7 mouse cellular contexts compared by ENCODE assay signal in the genomic region with DNA sequence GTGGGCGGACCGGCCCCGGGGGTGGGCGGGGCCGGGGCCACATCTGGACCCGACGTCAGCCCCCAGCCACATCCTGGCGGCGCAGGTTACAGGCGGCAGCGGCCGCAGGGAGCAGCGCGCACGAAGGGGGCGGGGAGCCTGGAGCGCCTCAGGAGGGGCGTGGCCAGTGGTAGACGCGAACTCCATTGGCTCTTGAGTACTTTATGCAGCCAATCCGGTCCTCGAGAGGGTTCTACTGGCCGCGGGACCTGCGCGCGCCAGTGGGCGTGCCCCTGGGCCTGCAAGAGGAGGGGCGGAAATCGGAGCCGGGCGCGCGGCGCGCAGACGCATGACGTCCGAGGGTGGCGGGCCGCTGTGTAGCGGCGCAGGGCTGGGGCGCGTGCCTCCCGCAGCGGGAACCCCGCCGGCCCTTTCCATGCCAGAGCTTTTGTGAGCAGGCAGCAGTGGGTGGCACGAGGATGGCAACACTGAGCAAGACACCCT. TPM values are rescaled to one million over a fixed set of nuclear protein-coding genes. Genes with fewer than 3 reads are reported as not detected.
A peak's percentile ranks its signal among the peaks of the same experiment; 100 is the strongest.
DNase-seq lines count a peak whose midpoint lies in the region; ATAC-seq lines count a peak whose summit lies in the region.

Klf13 (minus strand) TSS at position 2 of the 483 bp plus-strand sequence.

- H3K4me1 ChIP-seq in intestine, embryonic 16.5 days (ENCODE audit: control insufficient read depth, insufficient read depth, low read length): peaks cover 14% of the 10 kb centered on the region; the same call in 1 of the 2 replicates
- peaks cover 23% of the 10 kb centered on the region for H3K4me1 ChIP-seq in midbrain, embryonic 11.5 days (ENCODE audit: control insufficient read depth, insufficient read depth, low read length)

- peak within 1 kb of the TSS; percentile 80 for H3K4me3 ChIP-seq in intestine, embryonic 16.5 days (ENCODE audit: low read length)
- H3K4me3 ChIP-seq in midbrain, embryonic 11.5 days (ENCODE audit: low read depth, low read length): peak within 1 kb of the TSS; percentile 94

- intact Hi-C loops in left cerebral cortex, postnatal 36 days (cut with DNase I): loop anchor here (2.0 to 5.0 kb wide), 4 partner anchors 94 to 216 kb away; no protein-coding TSS in a partner anchor

- peak within 1 kb of the TSS; percentile 92 for H3K9ac ChIP-seq in intestine, embryonic 16.5 days (ENCODE audit: low read depth, low read length)
- H3K9ac ChIP-seq in midbrain, embryonic 11.5 days (ENCODE audit: low read length): peak within 1 kb of the TSS; percentile 96

- no peaks in the 10 kb centered on the region for H3K9me3 ChIP-seq in intestine, embryonic 16.5 days (ENCODE audit: control insufficient read depth, low read length)
- no peaks in the 10 kb centered on the region for H3K9me3 ChIP-seq in midbrain, embryonic 11.5 days (ENCODE audit: control insufficient read depth, low read length)

- DNase-seq in adrenal gland, adult 8-10 months: peak; percentile 98
- peak; percentile 96 for DNase-seq in embryo, embryonic 9.5 days (ENCODE audit: extremely low spot score)
- DNase-seq in gastrocnemius, postnatal 4 days (ENCODE audit: low spot score in 2 of 2): peak; percentile 94 to 96
- DNase-seq in left cerebral cortex, postnatal 36 days (ENCODE audit: low spot score in 2 of 2): peak; percentile 98 to 99
- DNase-seq in midbrain, embryonic 11.5 days (ENCODE audit: low spot score, missing footprints): peak; percentile 99
- DNase-seq in skeletal muscle tissue, adult 2 months (ENCODE audit: low read depth, low spot score): peak; percentile 100

- under 1% methylated on average over 50 of the region's 50 CpGs for WGBS in intestine, embryonic 16.5 days
- under 1% methylated on average over 47 of the region's 50 CpGs for WGBS in midbrain, embryonic 11.5 days

- H3K36me3 ChIP-seq in intestine, embryonic 16.5 days (ENCODE audit: control insufficient read depth, insufficient read depth, low read length): no peaks in the 10 kb centered on the region
- no peaks in the 10 kb centered on the region for H3K36me3 ChIP-seq in midbrain, embryonic 11.5 days (ENCODE audit: control insufficient read depth, insufficient read depth, low read length)

- peak within 1 kb of the TSS; percentile 98 for H3K27ac ChIP-seq in intestine, embryonic 16.5 days (ENCODE audit: low read length)
- H3K27ac ChIP-seq in midbrain, embryonic 11.5 days (ENCODE audit: low read depth, low read length): peak within 1 kb of the TSS; percentile 87

- no peaks in the 10 kb centered on the region for H3K27me3 ChIP-seq in intestine, embryonic 16.5 days (replicated peaks; ENCODE audit: control insufficient read depth, insufficient read depth, low read length)
- H3K27me3 ChIP-seq in midbrain, embryonic 11.5 days (ENCODE audit: control insufficient read depth, insufficient read depth, low read length): no peaks in the 10 kb centered on the region

- ATAC-seq in intestine, embryonic 16.5 days: peak; percentile 88
- ATAC-seq in midbrain, embryonic 11.5 days (ENCODE audit: low FRiP score): peak; percentile 94

- peak within 1 kb of the TSS; percentile 95 for H3K4me2 ChIP-seq in intestine, embryonic 16.5 days (ENCODE audit: low read depth, low read length)
- peak within 1 kb of the TSS; percentile 93 for H3K4me2 ChIP-seq in midbrain, embryonic 11.5 days

RNA-seq across cellular contexts. Expression of gene Klf13, which starts in this region (rescaled TPM):
- 10 to 100 TPM; 56.8 to 83.6 (median 74.3) TPM for total RNA-seq in adrenal gland, adult 8-10 months (2022)
- total RNA-seq in gastrocnemius, postnatal 4 days (2021): 10 to 100 TPM; 41.3 to 46.0 TPM
- 23.1 and 23.3 TPM in 2 replicates for polyA plus RNA-seq in intestine, embryonic 16.5 days (2015; fragmentation: Nextera tagmentation; extraction: Ambion mirVana)
- 100 to 1,000 TPM; 168 to 175 TPM for total RNA-seq in left cerebral cortex, postnatal 36 days (2021)
- 31.5 and 32.0 TPM in 2 replicates for polyA plus RNA-seq in midbrain, embryonic 11.5 days (2014; fragmentation: Nextera tagmentation; extraction: Ambion mirVana)

Comparison
In these comparisons a context has a peak if more than half of its experiments do, and no peak if none do; other contexts are left out.
1. Peak in every context shown above with its lines: DNase-seq, ATAC-seq, H3K4me3 ChIP-seq and H3K27ac ChIP-seq.